Mouse (Mus musculus) testis, adult 2 months (tissue): ENCODE data around the gene Fsd1l.
"Not testable (repeated sequence)": the region's sequence is repeated elsewhere in the genome, so short reads cannot be mapped to it uniquely, and the experiment has no call there.

Source experiments
- CTCF ChIP-seq: fragments of 200-500 bp; IDR thresholded peaks from 2 replicates; pipeline ENCODE4 v1.5.1; 2012; ENCODE audit warnings: low read depth, mild to moderate bottlenecking, inconsistent platforms, low read length, moderate library complexity; ENCODE audit not compliant: control insufficient read depth, insufficient read depth, insufficient replicate concordance
- POLR2A ChIP-seq: fragments of 200-500 bp; IDR thresholded peaks from 2 replicates; pipeline ENCODE4 v1.6.1; 2012; ENCODE audit warnings: low read depth, mild to moderate bottlenecking, inconsistent platforms, low read length, moderate library complexity; ENCODE audit not compliant: control insufficient read depth

DNA sequence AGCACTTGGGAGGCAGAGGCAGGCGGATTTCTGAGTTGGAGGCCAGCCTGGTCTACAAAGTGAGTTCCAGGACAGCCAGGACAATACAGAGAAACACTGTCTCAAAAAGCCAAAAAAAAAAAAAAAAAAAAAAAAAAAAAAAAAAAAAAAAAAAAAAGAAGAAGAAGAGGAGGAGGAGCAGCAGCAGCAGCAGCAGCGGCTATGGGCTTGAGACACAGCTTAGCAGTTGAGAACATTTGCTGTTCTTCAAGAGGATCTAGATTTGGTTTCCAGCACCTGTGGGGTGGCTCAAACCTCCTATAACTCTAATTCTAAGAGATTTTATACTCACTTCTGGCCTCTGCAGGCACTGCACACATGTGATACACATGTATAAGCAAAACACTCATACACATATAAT lies 94.8 kb downstream of the Fsd1l start:
- TF ChIP-seq CTCF, POLR2A: not testable (repeated sequence)
